Mouse (Mus musculus) neural tube, embryonic 13.5 days (tissue): ENCODE data around the gene Apba2. TPM values are rescaled to one million over a fixed set of nuclear protein-coding genes. Genes with fewer than 3 reads are reported as not detected.

ENCODE experiments used
- ATAC-seq: fragments of 200-750 bp; cut with Nextera tagmentation; 2 replicates; pipeline ENCODE4 v1.8.0; 2017; ENCODE audit warnings: low read depth, mild to moderate bottlenecking, moderate TSS enrichment, moderate library complexity
- H3K27ac ChIP-seq: fragments of 300-500 bp; sonication (generic); replicated peaks from 2 replicates; pipeline ENCODE4 v1.5.1; 2015; ENCODE audit warnings: moderate library complexity, mild to moderate bottlenecking, inconsistent platforms
- H3K27me3 ChIP-seq: fragments of 300-500 bp; sonication (generic); 2 replicates; pipeline ENCODE4 v1.6.1; 2015; ENCODE audit warnings: mild to moderate bottlenecking, inconsistent platforms
- H3K36me3 ChIP-seq: fragments of 300-500 bp; sonication (generic); 2 replicates; pipeline ENCODE4 v1.6.1; 2015; ENCODE audit warnings: mild to moderate bottlenecking, inconsistent platforms
- H3K4me1 ChIP-seq: fragments of 300-500 bp; sonication (generic); replicated peaks from 2 replicates; pipeline ENCODE4 v1.6.1; 2015; ENCODE audit warnings: inconsistent platforms
- H3K4me2 ChIP-seq: fragments of 300-500 bp; sonication (generic); 2 replicates; pipeline ENCODE4 v1.6.1; 2015; ENCODE audit warnings: inconsistent platforms, mild to moderate bottlenecking, moderate library complexity
- H3K4me3 ChIP-seq: fragments of 300-500 bp; sonication (generic); 2 replicates; pipeline ENCODE4 v1.5.1; 2015; ENCODE audit warnings: mild to moderate bottlenecking, inconsistent platforms
- H3K9ac ChIP-seq: fragments of 300-500 bp; sonication (generic); 2 replicates; pipeline ENCODE4 v1.6.1; 2015; ENCODE audit warnings: moderate library complexity, mild to moderate bottlenecking, inconsistent platforms
- H3K9me3 ChIP-seq: fragments of 300-500 bp; sonication (generic); 2 replicates; pipeline ENCODE4 v1.6.1; 2016; ENCODE audit warnings: inconsistent platforms
- WGBS: fragments of 180-500 bp; shearing (Covaris S2); methylation state at CpG from one replicate; pipeline ENCODE4 v1.1.7; 2015; 5-methylcytosine and 5-hydroxymethylcytosine counted together
- polyA plus RNA-seq: library from polyadenylated mRNA; unstranded; fragments of >200 nt; fragmentation: Nextera tagmentation; extraction: Ambion mirVana; gene quantifications from 2 replicates; pipeline ENCODE4 v1.2.1, GENCODE M21; 2015

The Apba2 gene
- polyA plus RNA-seq, 1 experiment from 2014 or later: 141 TPM

DNA sequence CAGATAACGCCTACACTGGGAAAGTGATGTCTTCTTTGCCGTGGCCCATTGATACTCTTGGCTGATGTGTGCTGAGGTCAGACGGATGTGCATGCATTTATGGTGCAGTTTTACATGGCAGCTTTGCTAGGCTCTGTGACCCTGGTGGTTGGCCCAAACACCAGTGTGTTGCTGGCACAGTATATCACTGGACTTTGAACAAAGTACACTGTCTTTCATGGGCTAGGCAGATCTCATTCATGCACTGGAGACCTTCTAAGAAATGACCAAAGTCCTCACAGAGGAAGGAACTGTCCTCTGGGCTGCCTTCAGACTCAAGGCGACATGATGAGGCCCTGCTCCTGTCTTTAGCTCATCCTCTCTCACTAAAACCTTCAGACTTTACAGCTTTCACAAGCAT, 166.5 kb downstream of the Apba2 start:
- no peak for ATAC-seq
- Histone ChIP-seq H3K27me3 (no peaks in the 10 kb centered on the region), H3K27ac (no peak overlapping the region), H3K9me3 (no peaks in the 10 kb centered on the region), H3K4me3 (no peak overlapping the region), H3K36me3 (no peaks in the 10 kb centered on the region), H3K4me1 (peaks cover 4% of the 10 kb centered on the region; the same call in 1 of the 2 replicates), H3K4me2 (no peak overlapping the region), H3K9ac (no peak overlapping the region)
- WGBS: 97% methylated on average over 4 of the region's 4 CpGs

DNA sequence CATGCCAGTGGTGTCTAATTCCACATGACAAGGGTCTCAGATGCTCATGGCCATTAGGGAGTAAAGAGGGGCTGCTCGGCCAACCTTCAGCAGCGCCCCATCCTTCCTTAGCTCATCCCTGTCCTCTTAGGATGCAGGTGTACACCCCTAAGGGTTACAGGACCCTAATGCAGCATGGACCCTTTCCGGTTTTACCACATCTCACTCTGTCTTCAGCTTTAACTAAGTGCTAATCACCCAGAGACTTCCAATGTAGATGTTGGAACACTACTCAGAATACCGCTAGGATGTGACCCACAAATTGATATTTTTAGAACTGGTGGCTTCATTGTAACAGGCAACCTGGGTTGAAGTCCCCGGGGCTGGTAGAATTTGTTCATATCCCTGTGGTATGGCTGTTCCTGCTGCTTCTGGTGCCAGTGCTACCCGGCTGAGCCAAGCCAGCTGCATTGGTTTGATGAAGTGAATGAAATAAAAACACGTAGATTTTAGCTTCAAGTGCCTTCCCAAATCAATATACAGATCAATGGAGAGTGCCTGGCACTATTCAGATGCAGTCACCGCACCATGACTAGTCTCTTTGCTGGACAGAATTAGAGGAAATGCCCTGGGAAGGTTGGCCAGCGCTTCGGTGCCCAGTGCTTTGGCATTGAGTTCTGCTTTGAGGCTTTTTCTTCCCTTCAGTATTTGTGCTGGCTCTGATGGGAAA, 178.4 kb downstream of the Apba2 start:
- H3K9ac ChIP-seq: no peak overlapping the region
- H3K27me3 ChIP-seq: no peaks in the 10 kb centered on the region
- WGBS: 93% methylated on average over 10 of the region's 10 CpGs
- no peak overlapping the region for H3K4me2 ChIP-seq
- no peak overlapping the region for H3K4me3 ChIP-seq
- H3K27ac ChIP-seq: no peak overlapping the region
- ATAC-seq: no peak
- peaks cover 5% of the 10 kb centered on the region for H3K4me1 ChIP-seq
- H3K36me3 ChIP-seq: no peaks in the 10 kb centered on the region
- no peaks in the 10 kb centered on the region for H3K9me3 ChIP-seq

- Histone ChIP-seq H3K27me3 (no peaks in the 10 kb centered on the region), H3K36me3 (no peaks in the 10 kb centered on the region), H3K4me1 (peaks cover 30% of the 10 kb centered on the region), H3K4me3 (no peak overlapping the region), H3K9ac (no peak overlapping the region), H3K27ac (peak overlapping the region; percentile 49; the same call in 1 of the 2 replicates), H3K9me3 (no peaks in the 10 kb centered on the region), H3K4me2 (no peak overlapping the region)
- ATAC-seq: no peak
- 75% methylated on average over 4 of the region's 4 CpGs for WGBS
These were observed 183.4 kb downstream of the Apba2 start for GRCm38 (mm10) chr7:64684893-64685292.

- peak overlapping the region; percentile 20 for H3K4me2 ChIP-seq
- no peaks in the 10 kb centered on the region for H3K9me3 ChIP-seq
- peaks cover 30% of the 10 kb centered on the region for H3K4me1 ChIP-seq
- H3K27ac ChIP-seq: peak overlapping the region; percentile 71
- H3K27me3 ChIP-seq: no peaks in the 10 kb centered on the region
- H3K36me3 ChIP-seq: no peaks in the 10 kb centered on the region
- ATAC-seq: peak; percentile 72
- no peak overlapping the region for H3K9ac ChIP-seq
- no peak overlapping the region for H3K4me3 ChIP-seq
- 14% methylated on average over 14 of the region's 14 CpGs for WGBS
These were observed 186.8 kb downstream of the Apba2 start for GRCm38 (mm10) chr7:64688115-64688817.

DNA sequence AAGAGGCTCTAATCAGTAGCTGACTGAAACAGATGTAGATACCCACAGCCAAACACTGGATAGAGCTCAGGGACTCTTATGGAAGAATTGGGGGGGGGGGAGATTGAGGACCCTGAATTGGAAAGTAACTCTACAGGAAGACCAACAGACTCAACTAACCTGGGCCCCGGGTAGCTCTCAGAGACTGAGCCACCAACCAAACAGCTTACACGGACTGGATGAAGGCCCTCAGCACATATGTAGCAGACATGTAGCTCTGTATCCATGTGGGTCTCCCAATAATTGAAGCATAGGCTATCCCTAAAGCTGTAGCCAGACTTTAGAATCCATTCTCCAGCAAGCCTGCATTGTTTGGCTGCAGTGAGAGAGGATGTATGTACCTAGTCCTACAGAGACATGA, 190.3 kb downstream of the Apba2 start:
- peaks cover 9% of the 10 kb centered on the region for H3K36me3 ChIP-seq
- ATAC-seq: no peak
- H3K27ac ChIP-seq: no peak overlapping the region
- H3K27me3 ChIP-seq: no peaks in the 10 kb centered on the region
- WGBS: 94% methylated on average over 2 of the region's 2 CpGs
- no peak overlapping the region for H3K9ac ChIP-seq
- H3K4me3 ChIP-seq: no peak overlapping the region
- H3K4me1 ChIP-seq: peaks cover 40% of the 10 kb centered on the region
- no peaks in the 10 kb centered on the region for H3K9me3 ChIP-seq
- no peak overlapping the region for H3K4me2 ChIP-seq

DNA sequence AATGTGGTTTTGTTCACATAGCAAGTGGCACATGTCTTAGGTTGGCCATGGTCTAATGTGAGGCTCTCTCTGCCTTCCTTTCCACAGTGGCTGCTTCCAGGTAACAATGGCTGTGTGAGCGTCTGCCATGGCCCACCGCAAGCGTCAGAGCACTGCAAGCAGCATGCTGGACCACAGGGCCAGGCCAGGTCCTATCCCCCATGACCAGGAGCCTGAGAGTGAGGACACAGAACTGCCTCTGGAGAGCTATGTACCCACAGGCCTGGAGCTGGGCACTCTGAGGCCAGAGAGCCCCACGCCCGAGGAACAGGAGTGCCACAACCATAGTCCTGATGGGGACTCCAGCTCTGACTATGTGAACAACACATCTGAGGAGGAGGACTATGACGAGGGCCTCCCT, 193.4 kb downstream of the Apba2 start:
- 95% methylated on average over 6 of the region's 6 CpGs for WGBS
- peaks cover 9% of the 10 kb centered on the region for H3K36me3 ChIP-seq
- H3K4me1 ChIP-seq: peaks cover 47% of the 10 kb centered on the region
- no peak overlapping the region for H3K4me2 ChIP-seq
- H3K4me3 ChIP-seq: no peak overlapping the region
- H3K9me3 ChIP-seq: no peaks in the 10 kb centered on the region
- H3K27me3 ChIP-seq: no peaks in the 10 kb centered on the region
- H3K27ac ChIP-seq: no peak overlapping the region; the same call in 1 of the 2 replicates
- ATAC-seq: no peak
- no peak overlapping the region for H3K9ac ChIP-seq

GRCm38 (mm10) chr7:64696521-64697281, 195.2 kb downstream of the Apba2 start:
- peaks cover 9% of the 10 kb centered on the region for H3K36me3 ChIP-seq
- no peak overlapping the region; the same call in 1 of the 2 replicates for H3K4me2 ChIP-seq
- peaks cover 54% of the 10 kb centered on the region for H3K4me1 ChIP-seq
- H3K9ac ChIP-seq: no peak overlapping the region
- 31% methylated on average over 14 of the region's 14 CpGs for WGBS
- no peaks in the 10 kb centered on the region for H3K9me3 ChIP-seq
- H3K27me3 ChIP-seq: no peaks in the 10 kb centered on the region
- H3K27ac ChIP-seq: peak overlapping the region; percentile 63
- no peak overlapping the region for H3K4me3 ChIP-seq
- ATAC-seq: peak; percentile 83

- no peak overlapping the region for H3K9ac ChIP-seq
- peaks cover 54% of the 10 kb centered on the region for H3K4me1 ChIP-seq
- peaks cover 9% of the 10 kb centered on the region for H3K36me3 ChIP-seq
- peak; percentile 54 for ATAC-seq
- peak overlapping the region; percentile 63 for H3K27ac ChIP-seq
- H3K9me3 ChIP-seq: no peaks in the 10 kb centered on the region
- 33% methylated on average over 6 of the region's 6 CpGs for WGBS
- no peaks in the 10 kb centered on the region for H3K27me3 ChIP-seq
- no peak overlapping the region for H3K4me2 ChIP-seq
- H3K4me3 ChIP-seq: no peak overlapping the region
These were observed 196.4 kb downstream of the Apba2 start for GRCm38 (mm10) chr7:64697791-64698337.

GRCm38 (mm10) chr7:64704060-64704595, 202.6 kb downstream of the Apba2 start:
- H3K4me1 ChIP-seq: peaks cover 18% of the 10 kb centered on the region
- H3K4me2 ChIP-seq: no peak overlapping the region
- 82% methylated on average over 5 of the region's 5 CpGs for WGBS
- no peaks in the 10 kb centered on the region for H3K9me3 ChIP-seq
- no peak overlapping the region for H3K27ac ChIP-seq
- no peak overlapping the region for H3K4me3 ChIP-seq
- H3K9ac ChIP-seq: no peak overlapping the region
- ATAC-seq: no peak
- no peaks in the 10 kb centered on the region for H3K36me3 ChIP-seq
- H3K27me3 ChIP-seq: no peaks in the 10 kb centered on the region

DNA sequence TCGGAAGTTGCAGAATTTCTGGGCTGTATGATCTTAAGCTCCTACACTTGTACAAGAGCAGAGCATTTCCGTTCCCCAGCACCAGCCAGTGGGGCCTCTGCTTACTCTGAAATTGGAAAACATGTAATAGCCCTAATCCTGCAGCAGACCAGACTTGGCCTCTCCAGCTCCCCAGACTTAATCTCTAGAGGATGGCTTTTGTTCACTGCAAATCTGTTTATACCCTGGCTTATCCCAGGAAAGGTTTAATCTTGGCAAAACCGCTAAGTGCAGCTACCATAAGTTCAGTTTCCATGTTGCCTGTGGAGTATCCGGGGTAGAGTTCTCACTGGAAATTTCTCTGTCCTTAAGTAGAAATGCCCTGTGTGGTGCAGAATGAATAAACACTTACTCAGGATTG, 206.7 kb downstream of the Apba2 start:
- Histone ChIP-seq H3K27me3 (no peaks in the 10 kb centered on the region), H3K4me2 (no peak overlapping the region), H3K9me3 (no peaks in the 10 kb centered on the region), H3K27ac (no peak overlapping the region), H3K9ac (no peak overlapping the region), H3K36me3 (no peaks in the 10 kb centered on the region), H3K4me1 (peaks cover 12% of the 10 kb centered on the region; the same call in 1 of the 2 replicates), H3K4me3 (no peak overlapping the region)
- no peak for ATAC-seq
- WGBS: 92% methylated on average over 4 of the region's 4 CpGs

- Histone ChIP-seq H3K4me3 (no peak overlapping the region), H3K4me2 (no peak overlapping the region), H3K4me1 (peaks cover 12% of the 10 kb centered on the region; the same call in 1 of the 2 replicates), H3K36me3 (0 out of 2 replicates have a peak, but pooled peaks cover 4% of the 10 kb centered on the region), H3K9ac (no peak overlapping the region), H3K27ac (no peak overlapping the region), H3K9me3 (no peaks in the 10 kb centered on the region), H3K27me3 (no peaks in the 10 kb centered on the region)
- peak; percentile 72; the same call in 1 of the 2 replicates for ATAC-seq
- WGBS: 83% methylated on average over 13 of the region's 13 CpGs
These were observed 208.2 kb downstream of the Apba2 start for GRCm38 (mm10) chr7:64709520-64710262.
